Mouse (Mus musculus) intestine, embryonic 16.5 days (tissue): Measurements from ENCODE around the gene Acot5. TPM values are rescaled to one million over a fixed set of nuclear protein-coding genes. Genes with fewer than 3 reads are reported as not detected.
"Not testable (repeated sequence)": the region's sequence is repeated elsewhere in the genome, so short reads cannot be mapped to it uniquely, and the experiment has no call there.

Experiments used
- ATAC-seq: fragments of 200-750 bp; cut with Nextera tagmentation; 2 replicates; pipeline ENCODE4 v1.8.0; 2017; ENCODE audit warnings: moderate TSS enrichment, moderate library complexity
- H3K27ac ChIP-seq: fragments of 300-500 bp; sonication (generic); 2 replicates; pipeline ENCODE4 v1.5.1; 2014; ENCODE audit warnings: mild to moderate bottlenecking, low read length
- H3K27me3 ChIP-seq: fragments of 300-500 bp; sonication (generic); replicated peaks from 2 replicates; pipeline ENCODE4 v1.6.1; 2014; ENCODE audit warnings: low read length, control low read depth, mixed read lengths; ENCODE audit not compliant: control insufficient read depth, insufficient read depth
- H3K36me3 ChIP-seq: fragments of 300-500 bp; sonication (generic); 2 replicates; pipeline ENCODE4 v1.6.1; 2014; ENCODE audit warnings: low read length, control low read depth; ENCODE audit not compliant: control insufficient read depth, insufficient read depth
- H3K4me1 ChIP-seq: fragments of 300-500 bp; sonication (generic); 2 replicates; pipeline ENCODE4 v1.6.1; 2014; ENCODE audit warnings: low read length, control low read depth, mixed read lengths; ENCODE audit not compliant: control insufficient read depth, insufficient read depth
- H3K4me2 ChIP-seq: fragments of 300-500 bp; sonication (generic); 2 replicates; pipeline ENCODE4 v1.6.1; 2014; ENCODE audit warnings: low read depth, low read length, control low read depth
- H3K4me3 ChIP-seq: fragments of 300-500 bp; sonication (generic); 2 replicates; pipeline ENCODE4 v1.5.1; 2014; ENCODE audit warnings: mild to moderate bottlenecking, low read length
- H3K9ac ChIP-seq: fragments of 300-500 bp; sonication (generic); 2 replicates; pipeline ENCODE4 v1.6.1; 2014; ENCODE audit warnings: low read depth, low read length
- H3K9me3 ChIP-seq: fragments of 300-500 bp; sonication (generic); 2 replicates; pipeline ENCODE4 v1.6.1; 2016; ENCODE audit warnings: low read length, control low read depth; ENCODE audit not compliant: control insufficient read depth
- WGBS: fragments of 180-500 bp; shearing (Covaris S2); extraction: QIAGEN DNeasy Blood & Tissue Kit; methylation state at CpG from one replicate; pipeline ENCODE4 v1.1.7; 2014; 5-methylcytosine and 5-hydroxymethylcytosine counted together
- polyA plus RNA-seq: library from polyadenylated mRNA; unstranded; fragments of >200 nt; fragmentation: Nextera tagmentation; extraction: Ambion mirVana; gene quantifications from 2 replicates; pipeline ENCODE4 v1.2.1, GENCODE M21; 2015

The Acot5 gene
- polyA plus RNA-seq = 0.21 and 0.28 TPM in 2 replicates

- peak; percentile 62; the same call in 1 of the 2 replicates for ATAC-seq
- 43% methylated on average over 9 of the region's 9 CpGs for WGBS
- Histone ChIP-seq H3K27me3 (no peaks in the 10 kb centered on the region), H3K9ac (peak within 1 kb of the TSS; percentile 61), H3K4me1 (no peaks in the 10 kb centered on the region), H3K4me3 (peak within 1 kb of the TSS; percentile 47), H3K36me3 (no peaks in the 10 kb centered on the region), H3K27ac (no peak within 1 kb of the TSS), H3K4me2 (peak within 1 kb of the TSS; percentile 81), H3K9me3 (no peaks in the 10 kb centered on the region)
Observed at GRCm38 (mm10) chr12:84068986-84069385, at the start of gene Acot5. Acot5 (plus strand) TSS chr12:84069325.

GRCm38 (mm10) chr12:84020528-84020927 is 48.6 kb upstream of the Acot5 start:
- WGBS = 27% methylated on average over 7 of the region's 7 CpGs
- H3K4me1 ChIP-seq, H3K9me3 ChIP-seq, H3K27me3 ChIP-seq, H3K36me3 ChIP-seq, H3K4me3 ChIP-seq, H3K9ac ChIP-seq, H3K4me2 ChIP-seq: not testable (repeated sequence)
- peak; percentile 88 for ATAC-seq
- H3K27ac ChIP-seq = peak overlapping the region; percentile 61; the same call in 1 of the 2 replicates

GRCm38 (mm10) chr12:84022266-84022665 is 46.9 kb upstream of the Acot5 start:
- WGBS = 90% methylated on average over 4 of the region's 4 CpGs
- H3K9me3 ChIP-seq, H3K36me3 ChIP-seq, H3K9ac ChIP-seq, H3K27me3 ChIP-seq, ATAC-seq, H3K27ac ChIP-seq, H3K4me3 ChIP-seq, H3K4me1 ChIP-seq, H3K4me2 ChIP-seq: not testable (repeated sequence)

DNA sequence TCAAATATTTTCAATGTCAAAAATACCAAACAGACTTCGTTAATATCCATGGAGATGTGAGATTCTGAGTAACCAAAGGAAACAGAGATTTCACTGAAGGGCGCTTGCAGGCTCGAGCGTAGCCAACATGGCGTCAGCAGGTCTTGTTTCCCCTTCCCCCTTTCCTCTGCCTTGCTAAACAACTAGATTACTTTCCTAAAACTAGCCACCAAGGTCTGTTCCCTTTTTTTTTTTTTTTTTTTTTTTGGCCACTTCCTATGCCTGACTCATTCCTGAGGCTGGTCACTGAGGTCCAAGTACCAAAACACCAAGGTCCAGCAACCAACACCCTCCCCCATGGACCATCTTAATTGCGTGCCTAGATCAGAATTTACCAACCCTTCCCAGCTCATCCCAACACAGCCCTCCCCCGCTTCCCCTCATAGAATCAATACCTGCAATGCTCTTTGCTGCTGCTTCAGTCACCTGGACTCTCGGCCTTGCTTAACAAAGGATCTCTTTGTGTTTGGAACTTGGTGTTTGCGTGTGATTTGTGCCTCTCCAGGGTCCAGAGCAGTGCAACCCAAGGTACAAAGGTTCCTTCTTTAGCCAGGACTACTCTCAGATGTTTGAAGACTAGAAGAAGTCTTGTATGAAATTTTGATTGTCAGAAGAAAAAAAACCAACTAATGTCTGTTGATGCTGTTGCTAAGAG is 45.9 kb upstream of the Acot5 start:
- no peak overlapping the region for H3K4me2 ChIP-seq
- H3K4me1 ChIP-seq = 0 out of 2 replicates have a peak, but pooled peaks cover 5% of the 10 kb centered on the region
- no peak overlapping the region for H3K4me3 ChIP-seq
- peak; percentile 72 for ATAC-seq
- WGBS = 73% methylated on average over 9 of the region's 9 CpGs
- no peaks in the 10 kb centered on the region for H3K36me3 ChIP-seq
- no peak overlapping the region for H3K9ac ChIP-seq
- no peaks in the 10 kb centered on the region for H3K9me3 ChIP-seq
- no peaks in the 10 kb centered on the region for H3K27me3 ChIP-seq
- H3K27ac ChIP-seq = 0 out of 2 replicates have a peak overlapping the region, but pooled peaks have one; percentile 27

GRCm38 (mm10) chr12:84025888-84026287 is 43.2 kb upstream of the Acot5 start:
- H3K27ac ChIP-seq = no peak overlapping the region
- ATAC-seq = no peak
- 0 out of 2 replicates have a peak, but pooled peaks cover 5% of the 10 kb centered on the region for H3K4me1 ChIP-seq
- no peak overlapping the region for H3K4me2 ChIP-seq
- no peak overlapping the region for H3K9ac ChIP-seq
- H3K36me3 ChIP-seq = no peaks in the 10 kb centered on the region
- H3K9me3 ChIP-seq = no peaks in the 10 kb centered on the region
- H3K27me3 ChIP-seq = no peaks in the 10 kb centered on the region
- WGBS = 89% methylated on average over 7 of the region's 7 CpGs
- H3K4me3 ChIP-seq = no peak overlapping the region

GRCm38 (mm10) chr12:84028328-84028727 is 40.8 kb upstream of the Acot5 start:
- not testable (repeated sequence) for H3K9ac ChIP-seq, H3K4me2 ChIP-seq, H3K27me3 ChIP-seq, H3K4me1 ChIP-seq, H3K4me3 ChIP-seq, H3K27ac ChIP-seq, H3K9me3 ChIP-seq, ATAC-seq, H3K36me3 ChIP-seq
- 57% methylated on average over 3 of the region's 3 CpGs for WGBS

GRCm38 (mm10) chr12:84029043-84029442 is 40.1 kb upstream of the Acot5 start:
- H3K4me3 ChIP-seq, H3K27me3 ChIP-seq, H3K27ac ChIP-seq, H3K4me2 ChIP-seq, ATAC-seq, H3K36me3 ChIP-seq, H3K9ac ChIP-seq, H3K9me3 ChIP-seq, H3K4me1 ChIP-seq: not testable (repeated sequence)
- WGBS = 98% methylated on average over 1 of the region's 1 CpGs

GRCm38 (mm10) chr12:84030659-84031332 is 38.3 kb upstream of the Acot5 start:
- Histone ChIP-seq H3K4me1 (0 out of 2 replicates have a peak, but pooled peaks cover 4% of the 10 kb centered on the region), H3K4me3 (no peak overlapping the region), H3K9ac (no peak overlapping the region), H3K27ac (no peak overlapping the region), H3K36me3 (no peaks in the 10 kb centered on the region), H3K27me3 (no peaks in the 10 kb centered on the region), H3K9me3 (no peaks in the 10 kb centered on the region), H3K4me2 (no peak overlapping the region)
- peak; percentile 81 for ATAC-seq
- WGBS = 68% methylated on average over 4 of the region's 4 CpGs

GRCm38 (mm10) chr12:84032854-84033253 is 36.3 kb upstream of the Acot5 start:
- Histone ChIP-seq H3K4me2 (no peak overlapping the region), H3K9me3 (no peaks in the 10 kb centered on the region), H3K9ac (no peak overlapping the region), H3K4me3 (no peak overlapping the region), H3K27ac (no peak overlapping the region), H3K4me1 (0 out of 2 replicates have a peak, but pooled peaks cover 4% of the 10 kb centered on the region), H3K36me3 (no peaks in the 10 kb centered on the region), H3K27me3 (no peaks in the 10 kb centered on the region)
- ATAC-seq = no peak
- WGBS = 80% methylated on average over 4 of the region's 4 CpGs
